Mouse (Mus musculus): Measurements from ENCODE around the gene Cds2. TPM values are rescaled to one million over a fixed set of nuclear protein-coding genes. Genes with fewer than 3 reads are reported as not detected.
A peak's percentile ranks its signal among the peaks of the same experiment; 100 is the strongest.

Gene Cds2
- polyA plus RNA-seq, 1 experiment from 2014 or later, result 12.9 TPM

DNA sequence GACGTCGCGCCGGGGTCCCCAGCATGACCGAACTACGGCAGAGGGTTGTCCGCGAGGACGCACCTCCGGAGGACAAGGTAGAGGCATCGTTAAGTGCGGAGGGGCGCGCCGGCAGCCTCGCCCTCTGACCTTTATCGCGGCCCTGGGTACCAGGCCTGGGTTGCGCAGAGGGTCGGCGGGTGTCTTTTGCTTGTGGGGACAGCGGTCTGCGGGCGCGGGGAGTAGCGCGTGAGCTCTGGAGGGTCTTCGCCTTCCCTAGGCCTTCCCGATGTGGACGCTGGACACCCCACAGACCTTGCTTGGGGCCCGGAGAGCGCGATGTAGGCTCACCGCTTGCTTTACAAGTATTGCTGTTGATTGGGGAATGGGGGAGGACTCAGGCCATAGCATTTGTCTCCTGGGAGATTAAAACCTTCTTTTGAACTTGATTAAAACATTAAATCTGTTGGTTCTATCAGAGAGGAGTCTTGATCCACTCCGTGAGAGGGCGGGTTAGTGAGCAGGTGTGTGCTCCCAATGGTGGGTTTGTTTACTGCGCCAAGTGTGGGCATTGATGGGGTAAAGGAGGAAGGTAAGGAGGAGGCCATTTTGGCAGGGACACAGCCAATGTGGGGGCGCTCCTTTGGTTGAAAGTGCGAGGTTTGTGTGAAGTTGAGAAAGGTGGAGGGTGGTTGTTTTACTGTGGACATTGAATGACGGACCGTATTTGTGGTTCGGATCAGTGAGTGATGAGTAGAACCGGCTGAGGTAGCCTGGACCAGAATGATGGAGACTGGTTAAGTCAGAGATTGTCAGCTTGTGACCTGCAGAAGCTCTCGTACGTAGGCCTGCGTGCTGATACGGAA is 695 bp downstream of the Cds2 start:
- peak overlapping the region; percentile 58 for H3K27ac ChIP-seq (ENCODE audit: low read depth, low read length)
- ATAC-seq (replicated peaks; ENCODE audit: low FRiP score) (peak; percentile 69), DNase-seq (ENCODE audit: low spot score) (no peak)
- WGBS, result under 1% methylated on average over 47 of the region's 47 CpGs
- H3K4me1 ChIP-seq (replicated peaks; ENCODE audit: control insufficient read depth, insufficient read depth, low read length), result peaks cover 8% of the 10 kb centered on the region
- H3K4me2 ChIP-seq, result peak overlapping the region; percentile 72
- H3K4me3 ChIP-seq (ENCODE audit: low read depth, low read length), result peak overlapping the region; percentile 84
- no peaks in the 10 kb centered on the region for H3K36me3 ChIP-seq (ENCODE audit: control insufficient read depth, insufficient read depth, low read length)
- H3K9me3 ChIP-seq (ENCODE audit: control insufficient read depth, low read length), result no peaks in the 10 kb centered on the region
- H3K9ac ChIP-seq (ENCODE audit: low read depth, low read length), result peak overlapping the region; percentile 74
- no peaks in the 10 kb centered on the region for H3K27me3 ChIP-seq (replicated peaks; ENCODE audit: control insufficient read depth, insufficient read depth, low read length)

- peak overlapping the region; percentile 72 for H3K4me2 ChIP-seq
- WGBS, result 13% methylated on average over 6 of the region's 6 CpGs
- H3K4me3 ChIP-seq (ENCODE audit: low read depth, low read length), result peak overlapping the region; percentile 84
- no peaks in the 10 kb centered on the region for H3K36me3 ChIP-seq (ENCODE audit: control insufficient read depth, insufficient read depth, low read length)
- H3K27ac ChIP-seq (ENCODE audit: low read depth, low read length), result peak overlapping the region; percentile 41; the same call in 1 of the 2 replicates
- no peaks in the 10 kb centered on the region for H3K9me3 ChIP-seq (ENCODE audit: control insufficient read depth, low read length)
- DNase-seq (ENCODE audit: low spot score) (no peak), ATAC-seq (replicated peaks; ENCODE audit: low FRiP score) (no peak)
- H3K27me3 ChIP-seq (replicated peaks; ENCODE audit: control insufficient read depth, insufficient read depth, low read length), result no peaks in the 10 kb centered on the region
- H3K9ac ChIP-seq (ENCODE audit: low read depth, low read length), result peak overlapping the region; percentile 74
- peaks cover 10% of the 10 kb centered on the region for H3K4me1 ChIP-seq (replicated peaks; ENCODE audit: control insufficient read depth, insufficient read depth, low read length)
These were observed 1.3 kb downstream of the Cds2 start for GRCm38 (mm10) chr2:132264266-132264710.

GRCm38 (mm10) chr2:132265196-132265595 is 2.2 kb downstream of the Cds2 start:
- Histone ChIP-seq H3K27ac (ENCODE audit: low read depth, low read length) (no peak overlapping the region), H3K4me1 (replicated peaks; ENCODE audit: control insufficient read depth, insufficient read depth, low read length) (peaks cover 10% of the 10 kb centered on the region), H3K4me3 (ENCODE audit: low read depth, low read length) (no peak overlapping the region), H3K9me3 (ENCODE audit: control insufficient read depth, low read length) (no peaks in the 10 kb centered on the region), H3K4me2 (peak overlapping the region; percentile 72; the same call in 1 of the 2 replicates), H3K27me3 (replicated peaks; ENCODE audit: control insufficient read depth, insufficient read depth, low read length) (no peaks in the 10 kb centered on the region), H3K9ac (ENCODE audit: low read depth, low read length) (no peak overlapping the region), H3K36me3 (ENCODE audit: control insufficient read depth, insufficient read depth, low read length) (no peaks in the 10 kb centered on the region)
- ATAC-seq (replicated peaks; ENCODE audit: low FRiP score) (no peak), DNase-seq (ENCODE audit: low spot score) (no peak)
- 75% methylated on average over 9 of the region's 9 CpGs for WGBS

DNA sequence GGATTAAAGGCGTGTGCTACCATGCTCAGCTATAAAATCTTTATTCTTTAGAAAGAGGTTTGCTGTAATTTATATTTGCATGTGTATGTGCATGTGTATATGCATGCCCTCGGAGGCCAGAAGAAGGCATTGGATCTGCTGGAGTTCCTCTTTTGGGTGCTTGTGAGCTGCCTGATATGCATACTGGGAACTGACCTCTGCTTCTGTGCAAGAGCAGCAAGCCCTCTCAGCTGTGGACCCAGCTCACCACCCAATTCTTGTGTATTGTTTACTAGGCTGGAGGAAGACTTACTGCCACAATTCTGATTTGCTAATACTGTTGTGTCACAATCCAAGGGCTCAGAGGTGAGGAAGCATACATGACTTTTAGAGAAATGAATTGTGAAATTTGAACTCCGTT is 3.1 kb downstream of the Cds2 start:
- no peak overlapping the region for H3K4me2 ChIP-seq
- no peak overlapping the region for H3K27ac ChIP-seq (ENCODE audit: low read depth, low read length)
- no peak for DNase-seq (ENCODE audit: low spot score)
- H3K9ac ChIP-seq (ENCODE audit: low read depth, low read length), result no peak overlapping the region
- H3K9me3 ChIP-seq (ENCODE audit: control insufficient read depth, low read length), result no peaks in the 10 kb centered on the region
- 75% methylated on average over 3 of the region's 3 CpGs for WGBS
- H3K4me1 ChIP-seq (replicated peaks; ENCODE audit: control insufficient read depth, insufficient read depth, low read length), result peaks cover 15% of the 10 kb centered on the region
- H3K4me3 ChIP-seq (ENCODE audit: low read depth, low read length), result no peak overlapping the region
- no peaks in the 10 kb centered on the region for H3K27me3 ChIP-seq (replicated peaks; ENCODE audit: control insufficient read depth, insufficient read depth, low read length)
- ATAC-seq (replicated peaks; ENCODE audit: low FRiP score), result no peak
- H3K36me3 ChIP-seq (ENCODE audit: control insufficient read depth, insufficient read depth, low read length), result no peaks in the 10 kb centered on the region

- no peak overlapping the region for H3K9ac ChIP-seq (ENCODE audit: low read depth, low read length)
- H3K9me3 ChIP-seq (ENCODE audit: control insufficient read depth, low read length), result no peaks in the 10 kb centered on the region
- WGBS, result 63% methylated on average over 3 of the region's 3 CpGs
- DNase-seq (ENCODE audit: low spot score) (no peak), ATAC-seq (replicated peaks; ENCODE audit: low FRiP score) (peak; percentile 73)
- no peaks in the 10 kb centered on the region for H3K36me3 ChIP-seq (ENCODE audit: control insufficient read depth, insufficient read depth, low read length)
- no peaks in the 10 kb centered on the region for H3K27me3 ChIP-seq (replicated peaks; ENCODE audit: control insufficient read depth, insufficient read depth, low read length)
- no peak overlapping the region for H3K27ac ChIP-seq (ENCODE audit: low read depth, low read length)
- H3K4me2 ChIP-seq, result no peak overlapping the region
- peaks cover 10% of the 10 kb centered on the region for H3K4me1 ChIP-seq (replicated peaks; ENCODE audit: control insufficient read depth, insufficient read depth, low read length)
- no peak overlapping the region for H3K4me3 ChIP-seq (ENCODE audit: low read depth, low read length)
These were observed 6.3 kb downstream of the Cds2 start for GRCm38 (mm10) chr2:132269217-132269616.

DNA sequence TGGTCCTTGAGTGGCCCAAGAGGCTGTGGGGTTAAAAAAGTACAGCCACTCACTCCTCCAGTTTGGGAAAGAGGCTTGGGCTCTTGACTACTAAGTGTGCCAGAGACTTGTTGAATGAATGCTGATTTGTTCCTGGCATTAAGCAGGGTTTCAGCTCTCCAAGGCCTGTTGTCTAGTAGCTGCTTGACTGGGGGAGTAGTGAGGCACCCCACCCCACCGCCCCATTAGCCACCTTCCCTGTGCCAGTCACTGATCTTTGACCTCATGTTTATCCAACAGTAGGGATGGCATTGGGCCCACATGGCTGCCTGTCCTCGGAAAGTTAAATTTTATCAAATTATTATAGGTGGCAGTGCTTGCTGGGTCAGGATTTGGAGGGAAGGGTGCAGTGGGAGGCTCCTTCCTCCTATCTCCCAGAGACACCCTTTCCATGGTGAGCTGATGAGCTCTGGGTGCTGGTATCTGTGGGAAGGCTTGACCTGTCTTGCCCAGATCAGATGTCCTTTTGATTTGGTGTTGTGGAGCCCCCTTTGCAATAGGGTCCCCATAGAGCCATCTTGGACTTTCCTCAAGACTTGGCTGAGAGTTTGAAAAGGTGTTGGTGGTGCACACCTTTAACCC is 7.5 kb downstream of the Cds2 start:
- no peak overlapping the region for H3K9ac ChIP-seq (ENCODE audit: low read depth, low read length)
- peak; percentile 58 for ATAC-seq (replicated peaks; ENCODE audit: low FRiP score)
- no peak overlapping the region for H3K4me2 ChIP-seq
- no peaks in the 10 kb centered on the region for H3K36me3 ChIP-seq (ENCODE audit: control insufficient read depth, insufficient read depth, low read length)
- no peaks in the 10 kb centered on the region for H3K9me3 ChIP-seq (ENCODE audit: control insufficient read depth, low read length)
- 74% methylated on average over 2 of the region's 2 CpGs for WGBS
- H3K4me3 ChIP-seq (ENCODE audit: low read depth, low read length), result no peak overlapping the region
- H3K4me1 ChIP-seq (replicated peaks; ENCODE audit: control insufficient read depth, insufficient read depth, low read length), result peaks cover 7% of the 10 kb centered on the region; the same call in 1 of the 2 replicates
- H3K27me3 ChIP-seq (replicated peaks; ENCODE audit: control insufficient read depth, insufficient read depth, low read length), result no peaks in the 10 kb centered on the region
- no peak overlapping the region for H3K27ac ChIP-seq (ENCODE audit: low read depth, low read length)
- no peak for DNase-seq (ENCODE audit: low spot score)

- H3K4me3 ChIP-seq (ENCODE audit: low read depth, low read length), result no peak overlapping the region
- DNase-seq (ENCODE audit: low spot score) (no peak), ATAC-seq (replicated peaks; ENCODE audit: low FRiP score) (no peak)
- no peaks in the 10 kb centered on the region for H3K27me3 ChIP-seq (replicated peaks; ENCODE audit: control insufficient read depth, insufficient read depth, low read length)
- H3K4me2 ChIP-seq, result no peak overlapping the region
- no peaks in the 10 kb centered on the region for H3K9me3 ChIP-seq (ENCODE audit: control insufficient read depth, low read length)
- no peaks in the 10 kb centered on the region for H3K36me3 ChIP-seq (ENCODE audit: control insufficient read depth, insufficient read depth, low read length)
- WGBS, result 59% methylated on average over 6 of the region's 6 CpGs
- no peak overlapping the region for H3K9ac ChIP-seq (ENCODE audit: low read depth, low read length)
- H3K27ac ChIP-seq (ENCODE audit: low read depth, low read length), result no peak overlapping the region
- peaks cover 7% of the 10 kb centered on the region; the same call in 1 of the 2 replicates for H3K4me1 ChIP-seq (replicated peaks; ENCODE audit: control insufficient read depth, insufficient read depth, low read length)
These were observed 9.9 kb downstream of the Cds2 start for GRCm38 (mm10) chr2:132272694-132273389.

- Histone ChIP-seq H3K36me3 (ENCODE audit: control insufficient read depth, insufficient read depth, low read length) (no peaks in the 10 kb centered on the region), H3K4me2 (no peak overlapping the region), H3K4me1 (replicated peaks; ENCODE audit: control insufficient read depth, insufficient read depth, low read length) (peaks cover 7% of the 10 kb centered on the region; the same call in 1 of the 2 replicates), H3K9ac (ENCODE audit: low read depth, low read length) (no peak overlapping the region), H3K4me3 (ENCODE audit: low read depth, low read length) (no peak overlapping the region), H3K9me3 (ENCODE audit: control insufficient read depth, low read length) (no peaks in the 10 kb centered on the region), H3K27ac (ENCODE audit: low read depth, low read length) (no peak overlapping the region), H3K27me3 (replicated peaks; ENCODE audit: control insufficient read depth, insufficient read depth, low read length) (no peaks in the 10 kb centered on the region)
- DNase-seq (ENCODE audit: low spot score) (no peak), ATAC-seq (replicated peaks; ENCODE audit: low FRiP score) (no peak)
- 71% methylated on average over 4 of the region's 4 CpGs for WGBS
These were observed 12.6 kb downstream of the Cds2 start for GRCm38 (mm10) chr2:132275527-132275926.

All from liver, embryonic 11.5 days (tissue).